Mouse (Mus musculus): ENCODE data around the gene Pex13. TPM values are rescaled to one million over a fixed set of nuclear protein-coding genes. Genes with fewer than 3 reads are reported as not detected.

The Pex13 gene
- polyA plus RNA-seq, 1 experiment from 2014 or later = 22.2 TPM

DNA sequence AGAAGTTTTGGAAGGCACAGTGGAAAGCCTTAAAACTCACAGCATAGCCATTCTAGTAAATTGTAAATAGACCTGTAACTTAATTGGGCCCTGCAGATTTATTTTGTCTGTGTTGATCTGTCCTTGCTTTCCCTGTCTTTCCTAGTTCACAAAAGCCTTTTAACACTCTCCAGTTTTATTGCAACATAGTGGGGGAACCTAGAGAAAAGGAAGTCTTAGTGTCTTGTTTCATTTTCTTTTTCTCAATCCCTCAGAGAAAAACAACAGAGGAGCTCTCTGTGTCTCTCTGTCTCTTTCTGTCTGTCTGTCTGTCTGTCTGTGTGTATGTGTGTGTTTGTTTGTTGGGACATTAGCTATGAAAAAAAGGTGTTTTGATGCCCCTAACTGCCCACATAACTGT is 30.1 kb upstream of the Pex13 start:
- Histone ChIP-seq H3K27ac (ENCODE audit: low read length) (no peak overlapping the region), H3K4me2 (replicated peaks; ENCODE audit: low read depth, low read length) (no peak overlapping the region), H3K27me3 (replicated peaks; ENCODE audit: insufficient read depth, low read length) (no peaks in the 10 kb centered on the region), H3K4me1 (ENCODE audit: insufficient read depth, low read depth, low read length) (no peaks in the 10 kb centered on the region), H3K9me3 (ENCODE audit: low read length) (no peaks in the 10 kb centered on the region), H3K4me3 (ENCODE audit: low read depth, low read length) (no peak overlapping the region), H3K36me3 (ENCODE audit: insufficient read depth, low read length) (no peaks in the 10 kb centered on the region), H3K9ac (replicated peaks; ENCODE audit: low read depth) (no peak overlapping the region)
- TF ChIP-seq CTCF (IDR thresholded peaks at IDR 0.05) = no peak
- TF ChIP-seq EP300 (IDR thresholded peaks at IDR 0.05) = no peak
- DNase-seq (ENCODE audit: low spot score) = peak; percentile 40
- ATAC-seq = no peak

DNA sequence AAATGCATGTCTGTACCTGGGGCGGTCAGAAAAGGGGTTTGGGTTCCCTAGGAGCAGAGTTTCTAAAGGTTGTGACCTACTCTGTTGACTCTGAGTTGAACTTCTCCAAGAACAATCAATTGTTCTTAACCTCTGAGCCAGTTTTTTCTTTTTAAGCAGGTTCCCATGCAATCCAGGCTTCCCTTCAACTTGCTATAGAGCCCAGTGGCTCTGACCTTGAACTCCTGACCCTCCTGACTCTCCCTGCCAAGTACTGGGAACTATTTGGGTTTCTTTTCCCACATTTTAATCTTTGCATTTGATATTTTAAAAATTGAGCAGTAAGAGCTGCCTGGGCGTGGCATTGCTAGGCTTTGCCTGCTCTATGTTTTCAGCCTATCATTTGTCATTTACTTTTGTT is 27.5 kb upstream of the Pex13 start:
- no peaks in the 10 kb centered on the region for H3K27me3 ChIP-seq (replicated peaks; ENCODE audit: insufficient read depth, low read length)

GRCm38 (mm10) chr11:23688060-23688459 is 22.3 kb upstream of the Pex13 start:
- Histone ChIP-seq H3K4me3 (ENCODE audit: low read depth, low read length) (no peak overlapping the region), H3K27me3 (replicated peaks; ENCODE audit: insufficient read depth, low read length) (no peaks in the 10 kb centered on the region), H3K27ac (ENCODE audit: low read length) (no peak overlapping the region), H3K36me3 (ENCODE audit: insufficient read depth, low read length) (no peaks in the 10 kb centered on the region), H3K9me3 (ENCODE audit: low read length) (no peaks in the 10 kb centered on the region), H3K4me1 (ENCODE audit: insufficient read depth, low read depth, low read length) (no peaks in the 10 kb centered on the region), H3K9ac (replicated peaks; ENCODE audit: low read depth) (no peak overlapping the region), H3K4me2 (replicated peaks; ENCODE audit: low read depth, low read length) (no peak overlapping the region)
- TF ChIP-seq EP300 (IDR thresholded peaks at IDR 0.05) (no peak), CTCF (IDR thresholded peaks at IDR 0.05) (no peak)
- ATAC-seq = no peak
- no peak for DNase-seq (ENCODE audit: low spot score)
- WGBS = 92% methylated on average over 1 of the region's 1 CpGs

More for the DNA sequence above, 27.5 kb upstream of the Pex13 start:
- H3K4me2 ChIP-seq (replicated peaks; ENCODE audit: low read depth, low read length) = no peak overlapping the region
- H3K9ac ChIP-seq (replicated peaks; ENCODE audit: low read depth) = no peak overlapping the region
- no peak overlapping the region for H3K4me3 ChIP-seq (ENCODE audit: low read depth, low read length)
- H3K27ac ChIP-seq (ENCODE audit: low read length) = no peak overlapping the region
- H3K4me1 ChIP-seq (ENCODE audit: insufficient read depth, low read depth, low read length) = no peaks in the 10 kb centered on the region
- no peaks in the 10 kb centered on the region for H3K36me3 ChIP-seq (ENCODE audit: insufficient read depth, low read length)
- TF ChIP-seq CTCF (IDR thresholded peaks at IDR 0.05) (no peak), EP300 (IDR thresholded peaks at IDR 0.05) (no peak)
- ATAC-seq (no peak), DNase-seq (ENCODE audit: low spot score) (no peak)
- no peaks in the 10 kb centered on the region for H3K9me3 ChIP-seq (ENCODE audit: low read length)
- 93% methylated on average over 2 of the region's 2 CpGs for WGBS

DNA sequence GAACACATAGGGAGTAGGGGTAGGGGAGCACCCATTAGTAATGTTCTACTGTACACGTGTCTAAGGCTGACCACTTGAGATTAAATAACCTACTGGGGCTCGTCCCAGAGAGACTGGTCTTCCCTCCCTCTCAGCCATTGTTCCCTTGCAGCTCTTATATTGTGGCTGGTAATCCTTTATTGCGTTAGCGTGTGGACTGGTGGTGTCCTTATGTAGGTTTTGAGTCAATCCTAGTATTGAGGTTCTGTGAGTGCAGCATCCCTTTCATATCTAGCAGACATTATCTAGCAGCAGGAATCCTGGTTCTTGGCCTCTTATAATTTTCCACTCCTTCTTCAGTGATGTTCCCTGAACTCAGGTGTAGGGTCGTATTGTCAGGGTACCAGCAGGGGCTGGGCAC is 20.9 kb upstream of the Pex13 start:
- ATAC-seq (no peak), DNase-seq (ENCODE audit: low spot score) (no peak)
- no peak overlapping the region for H3K9ac ChIP-seq (replicated peaks; ENCODE audit: low read depth)
- no peak overlapping the region for H3K4me3 ChIP-seq (ENCODE audit: low read depth, low read length)
- H3K4me2 ChIP-seq (replicated peaks; ENCODE audit: low read depth, low read length) = no peak overlapping the region
- WGBS = 85% methylated on average over 5 of the region's 5 CpGs
- H3K27me3 ChIP-seq (replicated peaks; ENCODE audit: insufficient read depth, low read length) = no peaks in the 10 kb centered on the region
- H3K36me3 ChIP-seq (ENCODE audit: insufficient read depth, low read length) = no peaks in the 10 kb centered on the region
- TF ChIP-seq CTCF (IDR thresholded peaks at IDR 0.05) (no peak), EP300 (IDR thresholded peaks at IDR 0.05) (no peak)
- H3K9me3 ChIP-seq (ENCODE audit: low read length) = no peaks in the 10 kb centered on the region
- no peaks in the 10 kb centered on the region for H3K4me1 ChIP-seq (ENCODE audit: insufficient read depth, low read depth, low read length)
- H3K27ac ChIP-seq (ENCODE audit: low read length) = no peak overlapping the region

DNA sequence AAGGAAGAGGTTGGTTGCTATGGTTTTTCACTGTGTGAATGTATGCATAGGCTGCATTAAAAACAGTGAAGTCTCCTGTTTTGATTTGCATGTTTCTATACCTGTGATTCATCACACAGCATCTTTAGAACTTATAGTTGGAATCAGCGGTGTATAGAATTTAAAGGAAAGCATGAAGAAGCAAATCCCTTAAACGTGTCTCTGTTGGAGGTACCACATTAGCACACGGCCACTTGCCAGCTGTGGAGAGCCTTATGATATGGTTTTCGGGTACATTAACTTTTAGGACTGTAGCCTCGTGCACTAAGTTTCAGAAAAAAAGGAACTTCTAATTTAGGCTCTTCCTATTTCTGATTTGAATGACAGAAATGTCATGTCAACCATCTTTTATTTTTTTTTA is 16.8 kb upstream of the Pex13 start:
- WGBS = 85% methylated on average over 5 of the region's 5 CpGs
- Histone ChIP-seq H3K4me2 (replicated peaks; ENCODE audit: low read depth, low read length) (no peak overlapping the region), H3K4me1 (ENCODE audit: insufficient read depth, low read depth, low read length) (no peaks in the 10 kb centered on the region), H3K27ac (ENCODE audit: low read length) (no peak overlapping the region), H3K36me3 (ENCODE audit: insufficient read depth, low read length) (no peaks in the 10 kb centered on the region), H3K9ac (replicated peaks; ENCODE audit: low read depth) (no peak overlapping the region), H3K4me3 (ENCODE audit: low read depth, low read length) (no peak overlapping the region), H3K27me3 (replicated peaks; ENCODE audit: insufficient read depth, low read length) (no peaks in the 10 kb centered on the region), H3K9me3 (ENCODE audit: low read length) (no peaks in the 10 kb centered on the region)
- no peak for ATAC-seq
- no peak for DNase-seq (ENCODE audit: low spot score)
- TF ChIP-seq EP300 (IDR thresholded peaks at IDR 0.05) (no peak), CTCF (IDR thresholded peaks at IDR 0.05) (no peak)

DNA sequence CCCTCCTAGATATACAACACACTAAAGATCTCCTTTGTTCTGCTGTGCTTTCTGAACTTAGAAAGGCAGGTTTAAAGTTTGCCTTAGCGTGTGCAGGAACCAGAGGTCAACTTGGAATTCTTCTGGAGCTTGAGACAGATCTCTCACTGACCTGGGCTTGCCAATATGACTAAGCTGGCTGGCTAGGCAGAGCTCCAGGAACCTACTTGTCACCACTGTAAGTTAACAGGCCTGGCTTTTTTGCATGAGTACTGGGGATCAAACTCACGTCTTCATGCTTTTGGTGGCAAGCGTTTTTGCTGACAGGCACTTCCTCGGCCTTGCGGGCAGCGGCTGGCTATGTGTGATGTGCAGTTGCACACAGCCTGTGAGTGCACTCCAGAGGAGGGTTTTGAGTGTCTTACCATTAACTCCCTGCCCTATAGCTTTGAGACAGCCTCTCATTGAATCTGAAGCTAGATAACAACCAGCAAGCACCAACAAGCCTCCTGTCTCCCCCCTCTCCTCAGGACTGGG is 14.7 kb upstream of the Pex13 start:
- H3K27ac ChIP-seq (ENCODE audit: low read length) = no peak overlapping the region
- DNase-seq (ENCODE audit: low spot score) = no peak
- WGBS = 90% methylated on average over 6 of the region's 6 CpGs
- no peak for ATAC-seq
- no peak overlapping the region for H3K4me2 ChIP-seq (replicated peaks; ENCODE audit: low read depth, low read length)
- H3K4me1 ChIP-seq (ENCODE audit: insufficient read depth, low read depth, low read length) = no peaks in the 10 kb centered on the region
- no peaks in the 10 kb centered on the region for H3K9me3 ChIP-seq (ENCODE audit: low read length)
- no peak overlapping the region for H3K9ac ChIP-seq (replicated peaks; ENCODE audit: low read depth)
- TF ChIP-seq CTCF (IDR thresholded peaks at IDR 0.05) (no peak), EP300 (IDR thresholded peaks at IDR 0.05) (no peak)
- peaks cover 4% of the 10 kb centered on the region; the same call in 1 of the 2 replicates for H3K36me3 ChIP-seq (ENCODE audit: insufficient read depth, low read length)
- no peak overlapping the region for H3K4me3 ChIP-seq (ENCODE audit: low read depth, low read length)
- no peaks in the 10 kb centered on the region for H3K27me3 ChIP-seq (replicated peaks; ENCODE audit: insufficient read depth, low read length)

Data from lung, postnatal 0 days (tissue).